Mouse (Mus musculus) heart, adult 2 months (tissue): ENCODE data around the gene Zfp809. TPM values are rescaled to one million over a fixed set of nuclear protein-coding genes. Genes with fewer than 3 reads are reported as not detected.

Experiments used
- DNase-seq, 2 experiments: peaks; one replicate each; pipeline ENCODE4 v3.0.0; 2021
- H3K27ac ChIP-seq: fragments of 200-600 bp; 2 replicates; pipeline ENCODE4 v1.8.1; 2022
- H3K27me3 ChIP-seq: fragments of 200-500 bp; 2 replicates; pipeline ENCODE4 v1.6.1; 2012; ENCODE audit warnings: mild to moderate bottlenecking, low read length, inconsistent platforms, mixed read lengths; ENCODE audit not compliant: control insufficient read depth, insufficient read depth
- H3K36me3 ChIP-seq: fragments of 200-500 bp; 2 replicates; pipeline ENCODE4 v1.6.1; 2012; ENCODE audit warnings: low read length, inconsistent platforms; ENCODE audit not compliant: control insufficient read depth, insufficient read depth
- H3K4me1 ChIP-seq: fragments of 200-500 bp; 2 replicates; pipeline ENCODE4 v1.6.1; 2011; ENCODE audit warnings: low read length; ENCODE audit not compliant: control insufficient read depth, insufficient read depth
- H3K4me3 ChIP-seq: fragments of 200-600 bp; 2 replicates; pipeline ENCODE4 v1.8.1; 2022
- H3K79me2 ChIP-seq: fragments of 200-500 bp; replicated peaks from 2 replicates; pipeline ENCODE4 v1.6.1; 2012; ENCODE audit warnings: mild to moderate bottlenecking, inconsistent platforms, low read length, moderate library complexity, mixed read lengths; ENCODE audit not compliant: control insufficient read depth, insufficient read depth
- H3K9ac ChIP-seq: fragments of 200-500 bp; 2 replicates; pipeline ENCODE4 v1.6.1; 2012; ENCODE audit warnings: low read depth, mild to moderate bottlenecking, control low read depth, inconsistent platforms, low read length, mixed read lengths
- CTCF ChIP-seq: fragments of 200-600 bp; IDR thresholded peaks from 2 replicates; pipeline ENCODE4 v1.8.1; 2022; ENCODE audit warnings: antibody characterized with exemption, mild to moderate bottlenecking, moderate library complexity
- EP300 ChIP-seq: fragments of 200-500 bp; IDR thresholded peaks from 2 replicates; pipeline ENCODE4 v1.6.1; 2011; ENCODE audit warnings: low read depth, low read length, control low read depth; ENCODE audit not compliant: insufficient read depth
- POLR2A ChIP-seq: fragments of 200-500 bp; IDR thresholded peaks from 2 replicates; pipeline ENCODE4 v1.6.1; 2011; ENCODE audit warnings: mild to moderate bottlenecking, low read depth, low read length, control low read depth; ENCODE audit not compliant: insufficient read depth
- WGBS: fragments of 180-500 bp; shearing (Covaris S2); methylation state at CpG from one replicate; pipeline ENCODE4 v1.1.7; 2018; 5-methylcytosine and 5-hydroxymethylcytosine counted together
- intact Hi-C: fragments of 180-260 bp; cut with DNase I; formaldehyde crosslinking; loops from one replicate; pipeline ENCODE4 v1.15.1; 2025
- polyA plus RNA-seq: library from polyadenylated mRNA; depleted of rRNA; stranded (reverse); fragments of >200 nt; gene quantifications from 2 replicates; pipeline ENCODE4 v1.2.3, GENCODE M21; 2012
- total RNA-seq, 2 experiments: library from RNA; stranded (reverse); gene quantifications; 2 replicates each; pipeline ENCODE4 v1.2.3; 2021

Gene Zfp809
- total and polyA plus RNA-seq, 3 experiments: 14.8 to 34.2 (median 33.6) TPM

GRCm38 (mm10) chr9:22229386-22230026 lies 4.0 kb downstream of the Zfp809 start:
- H3K4me1 ChIP-seq: peaks cover 2% of the 10 kb centered on the region
- H3K36me3 ChIP-seq: peaks cover 3% of the 10 kb centered on the region; the same call in 1 of the 2 replicates
- intact Hi-C loops: loop anchor here (5.0 to 10.0 kb wide), 3 partner anchors 78 to 155 kb away; partner anchors contain the start of genes Gm49318, Zfp653 and Zfp810
- H3K9ac ChIP-seq: no peak overlapping the region
- TF ChIP-seq EP300 (no peak), POLR2A (no peak)
- no peaks in the 10 kb centered on the region for H3K27me3 ChIP-seq
- H3K4me3 ChIP-seq: no peak overlapping the region
- no peak for DNase-seq
- WGBS: 81% methylated on average over 7 of the region's 7 CpGs
- H3K27ac ChIP-seq: no peak overlapping the region
- H3K79me2 ChIP-seq: peaks cover 3% of the 10 kb centered on the region; the same call in 1 of the 2 replicates

DNA sequence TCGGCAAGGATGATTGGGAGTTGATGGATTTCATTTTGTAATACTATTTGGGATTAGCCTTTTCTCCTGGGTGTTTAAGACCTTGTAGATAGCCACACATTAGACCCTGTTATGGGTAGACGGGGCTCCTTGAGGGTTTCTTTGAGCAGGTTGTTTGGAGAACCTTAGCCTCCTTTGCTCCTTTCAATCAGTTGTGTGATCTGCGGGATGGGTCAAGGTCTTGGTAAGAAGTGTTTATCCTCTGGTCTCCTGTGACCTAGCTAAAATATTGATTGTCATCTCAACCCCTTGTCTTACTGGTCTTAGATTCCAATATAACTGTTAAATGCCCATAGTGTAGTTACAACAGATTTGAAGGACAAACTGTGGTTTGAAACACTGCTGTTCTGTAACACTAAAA lies 4.5 kb downstream of the Zfp809 start:
- TF ChIP-seq POLR2A: no peak
- no peak for TF ChIP-seq EP300
- TF ChIP-seq CTCF: no peak
- intact Hi-C loops: no loop called here
- WGBS: 72% methylated on average over 3 of the region's 3 CpGs

DNA sequence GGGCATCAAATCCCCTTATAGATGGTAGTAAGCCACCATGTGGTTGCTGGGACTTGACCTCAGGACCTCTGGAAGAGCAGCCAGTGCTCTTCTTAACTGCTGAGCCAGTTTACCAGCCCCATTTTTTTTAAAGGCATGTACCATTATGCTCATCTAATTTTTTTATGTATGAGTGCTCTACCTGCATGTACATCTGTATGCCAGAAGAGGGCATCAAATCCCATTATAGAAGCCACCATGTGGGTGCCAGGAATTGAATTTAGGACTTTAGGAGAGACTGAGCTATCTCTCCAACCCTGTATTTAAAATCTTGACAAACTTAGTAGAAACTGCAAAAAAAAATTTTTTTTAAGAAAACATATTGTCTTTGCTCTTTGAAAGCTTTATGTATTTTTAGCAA lies 5.0 kb downstream of the Zfp809 start:
- Histone ChIP-seq H3K27me3 (no peaks in the 10 kb centered on the region), H3K4me1 (peaks cover 2% of the 10 kb centered on the region), H3K9ac (no peak overlapping the region), H3K27ac (no peak overlapping the region), H3K79me2 (peaks cover 5% of the 10 kb centered on the region), H3K4me3 (no peak overlapping the region), H3K36me3 (peaks cover 3% of the 10 kb centered on the region; the same call in 1 of the 2 replicates)
- DNase-seq: no peak
- intact Hi-C loops: no loop called here
- TF ChIP-seq POLR2A: no peak
- TF ChIP-seq EP300: no peak
- peak; percentile 62 for TF ChIP-seq CTCF

More for the DNA sequence above, 4.5 kb downstream of the Zfp809 start:
- DNase-seq: no peak
- Histone ChIP-seq H3K4me1 (peaks cover 2% of the 10 kb centered on the region), H3K9ac (no peak overlapping the region), H3K27me3 (no peaks in the 10 kb centered on the region), H3K79me2 (peaks cover 5% of the 10 kb centered on the region), H3K27ac (no peak overlapping the region), H3K36me3 (peaks cover 3% of the 10 kb centered on the region; the same call in 1 of the 2 replicates), H3K4me3 (no peak overlapping the region)

GRCm38 (mm10) chr9:22240001-22240400 lies 14.5 kb downstream of the Zfp809 start:
- peaks cover 11% of the 10 kb centered on the region for H3K36me3 ChIP-seq
- H3K9ac ChIP-seq: no peak overlapping the region
- no peak overlapping the region for H3K4me3 ChIP-seq
- TF ChIP-seq EP300 (no peak), CTCF (no peak), POLR2A (no peak)
- no peaks in the 10 kb centered on the region; the same call in 1 of the 2 replicates for H3K79me2 ChIP-seq
- intact Hi-C loops: no loop called here
- no peak for DNase-seq
- H3K4me1 ChIP-seq: no peaks in the 10 kb centered on the region
- no peak overlapping the region for H3K27ac ChIP-seq
- WGBS: 97% methylated on average over 4 of the region's 4 CpGs
- H3K27me3 ChIP-seq: no peaks in the 10 kb centered on the region

GRCm38 (mm10) chr9:22244242-22244641 lies 18.7 kb downstream of the Zfp809 start:
- Histone ChIP-seq H3K27me3 (no peaks in the 10 kb centered on the region), H3K4me3 (no peak overlapping the region), H3K79me2 (no peaks in the 10 kb centered on the region), H3K27ac (no peak overlapping the region), H3K4me1 (no peaks in the 10 kb centered on the region), H3K9ac (no peak overlapping the region), H3K36me3 (peaks cover 2% of the 10 kb centered on the region)
- intact Hi-C loops: no loop called here
- TF ChIP-seq EP300 (no peak), CTCF (no peak), POLR2A (no peak)
- DNase-seq: no peak
- WGBS: 94% methylated on average over 2 of the region's 2 CpGs

GRCm38 (mm10) chr9:22256579-22256978 lies 31.1 kb downstream of the Zfp809 start:
- H3K4me1 ChIP-seq: no peaks in the 10 kb centered on the region
- no peaks in the 10 kb centered on the region for H3K36me3 ChIP-seq
- intact Hi-C loops: no loop called here
- no peak overlapping the region for H3K9ac ChIP-seq
- 87% methylated on average over 4 of the region's 4 CpGs for WGBS
- no peaks in the 10 kb centered on the region for H3K27me3 ChIP-seq
- no peak overlapping the region for H3K4me3 ChIP-seq
- no peak for TF ChIP-seq POLR2A
- no peak for TF ChIP-seq CTCF
- TF ChIP-seq EP300: no peak
- no peak for DNase-seq
- no peak overlapping the region for H3K27ac ChIP-seq
- no peaks in the 10 kb centered on the region for H3K79me2 ChIP-seq
